Mouse (Mus musculus): ENCODE results near the gene Twist2.

The Twist2 gene

DNA sequence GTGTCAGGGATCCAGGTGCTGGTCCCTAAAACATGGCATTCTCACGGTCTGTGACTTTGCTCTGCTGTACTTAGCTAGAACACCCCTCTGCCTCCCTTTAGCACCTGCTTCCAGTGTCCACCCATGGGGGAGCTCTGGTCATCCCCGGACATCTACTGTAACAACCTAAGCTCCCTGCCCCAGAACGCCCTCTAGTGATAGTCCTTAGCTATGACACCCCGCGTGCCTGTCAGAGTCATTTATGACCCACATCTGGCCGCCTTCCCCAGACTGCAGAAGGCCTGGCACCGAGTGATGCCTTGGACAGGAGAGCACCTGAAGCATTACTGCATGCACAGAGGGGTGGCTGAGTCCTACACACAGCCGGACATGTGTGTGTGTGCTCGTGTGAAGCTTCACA is 18.0 kb downstream of the Twist2 start:
- DNase-seq (ENCODE audit: low spot score) = no peak

DNA sequence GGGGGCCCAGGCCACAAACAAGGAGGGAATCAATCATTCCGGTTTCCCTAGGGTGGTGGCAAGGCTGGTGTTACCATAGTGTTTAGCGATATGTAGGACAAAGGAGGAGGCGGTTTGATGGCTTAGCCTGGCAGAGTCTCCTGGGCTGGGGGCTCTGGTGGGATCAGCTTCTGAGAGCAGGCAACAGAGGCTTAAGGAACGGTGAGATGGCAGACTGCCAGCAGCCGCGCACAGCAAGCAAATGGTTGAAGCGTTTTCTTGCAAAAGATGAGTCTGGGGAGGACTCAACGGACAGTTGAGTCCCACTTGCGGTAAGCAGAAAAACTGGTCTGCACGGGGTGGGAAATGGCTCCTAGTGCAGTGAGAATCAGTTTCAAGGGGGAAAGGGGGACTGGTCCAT is 19.3 kb downstream of the Twist2 start:
- DNase-seq (ENCODE audit: low spot score) = no peak

DNA sequence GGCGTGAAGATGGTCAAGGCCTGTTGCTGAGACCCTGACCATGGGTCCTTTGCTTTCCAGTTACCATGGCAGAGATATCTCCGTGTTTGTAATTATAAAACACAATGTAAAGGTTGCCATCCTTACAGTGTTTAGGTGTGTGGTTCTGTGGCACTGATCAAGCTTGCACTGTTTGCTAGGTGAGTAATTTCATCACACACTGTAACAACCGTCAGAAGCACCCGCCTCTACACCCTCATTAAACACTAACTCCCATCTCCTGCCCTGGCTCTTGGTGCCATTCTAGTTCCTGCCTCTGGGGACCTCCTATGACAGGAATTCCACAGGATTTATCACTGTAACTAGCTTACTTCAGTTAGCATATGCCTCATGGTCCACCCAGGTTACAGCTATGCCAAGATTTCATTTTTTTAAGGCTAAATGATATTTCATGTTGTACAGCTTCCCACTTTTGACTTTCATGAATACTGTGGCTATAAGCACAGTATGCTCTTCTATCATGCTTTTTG is 21.1 kb downstream of the Twist2 start:
- DNase-seq (ENCODE audit: low spot score) = no peak

DNA sequence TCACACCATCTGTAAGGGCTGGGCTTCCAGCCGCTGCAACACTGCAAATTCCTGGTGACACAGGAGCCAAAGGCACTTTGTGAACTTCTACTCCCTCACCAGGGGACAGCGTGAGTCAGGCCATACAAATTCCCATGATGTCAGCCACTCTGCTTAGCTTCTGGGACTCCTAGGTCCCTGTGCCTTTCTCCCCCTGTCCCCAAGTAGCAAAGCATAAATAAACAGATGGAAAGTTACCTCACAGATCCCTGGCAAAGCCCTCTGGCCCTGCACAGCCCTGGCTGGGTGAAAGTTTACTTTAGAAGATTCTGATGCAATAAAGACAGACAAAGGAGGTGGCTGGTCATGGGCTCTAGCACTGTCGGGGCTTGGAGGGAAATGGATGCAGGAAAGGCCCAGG is 22.3 kb downstream of the Twist2 start:
- DNase-seq (ENCODE audit: low spot score) = no peak

DNA sequence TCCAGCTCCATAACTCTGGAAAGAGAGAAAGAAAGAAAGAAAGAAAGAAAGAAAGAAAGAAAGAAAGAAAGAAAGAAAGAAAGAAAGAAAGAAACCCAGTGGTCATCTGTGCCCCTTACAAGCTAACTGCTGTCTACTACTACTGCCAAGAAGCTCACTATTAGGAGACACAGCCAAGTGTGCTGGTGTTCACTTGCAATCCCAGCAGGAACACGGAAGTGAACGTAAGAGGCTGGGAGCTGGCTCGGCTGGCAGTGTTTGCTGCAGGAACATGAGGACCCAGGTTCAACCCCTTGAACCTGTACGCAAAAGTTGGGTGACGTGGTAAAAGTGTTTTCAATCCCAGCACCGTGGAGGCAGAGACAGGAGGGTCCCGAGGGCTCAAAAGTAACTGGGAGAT is 22.7 kb downstream of the Twist2 start:
- no peak for DNase-seq (ENCODE audit: low spot score)

DNA sequence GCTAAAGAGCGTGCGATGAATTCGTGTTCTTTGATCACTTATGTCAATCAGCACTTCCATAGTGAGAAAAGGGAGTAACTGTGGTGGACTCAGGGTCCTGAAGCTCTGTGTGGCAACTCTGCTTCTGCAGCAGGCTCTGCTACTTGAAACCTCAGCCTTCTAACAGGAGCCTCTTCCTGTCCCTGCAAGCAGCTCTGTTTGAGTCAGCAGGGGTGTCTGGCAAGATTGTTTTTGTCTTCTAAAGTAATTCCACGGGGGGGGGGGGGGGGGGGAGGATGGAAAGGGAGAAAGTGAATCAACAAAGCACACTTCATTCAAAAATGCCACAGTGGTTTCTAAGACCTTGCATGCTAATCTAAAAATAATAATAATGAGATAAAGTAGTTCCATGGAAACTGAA is 24.0 kb downstream of the Twist2 start:
- no peak for DNase-seq (ENCODE audit: low spot score)

DNA sequence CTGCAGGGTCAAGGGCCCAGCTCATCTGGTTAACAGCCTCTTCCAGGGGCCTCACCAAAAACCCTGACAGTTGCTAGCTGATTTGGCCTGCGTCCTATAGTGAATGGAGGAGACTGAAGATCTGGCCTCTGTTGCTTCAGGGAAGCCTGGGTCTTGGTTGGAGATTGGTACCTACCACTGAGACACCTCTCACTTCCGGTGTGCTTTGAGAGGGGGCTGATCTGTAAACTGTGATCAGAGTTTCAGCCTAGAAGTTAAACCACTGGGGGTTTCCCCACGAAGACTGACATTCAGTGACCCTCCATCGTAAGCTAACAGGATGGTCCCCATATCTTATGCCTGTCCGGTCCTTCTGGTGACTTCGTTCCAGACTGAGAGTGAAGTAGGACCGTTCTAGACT is 30.7 kb downstream of the Twist2 start:
- no peak for DNase-seq (ENCODE audit: low spot score)

DNA sequence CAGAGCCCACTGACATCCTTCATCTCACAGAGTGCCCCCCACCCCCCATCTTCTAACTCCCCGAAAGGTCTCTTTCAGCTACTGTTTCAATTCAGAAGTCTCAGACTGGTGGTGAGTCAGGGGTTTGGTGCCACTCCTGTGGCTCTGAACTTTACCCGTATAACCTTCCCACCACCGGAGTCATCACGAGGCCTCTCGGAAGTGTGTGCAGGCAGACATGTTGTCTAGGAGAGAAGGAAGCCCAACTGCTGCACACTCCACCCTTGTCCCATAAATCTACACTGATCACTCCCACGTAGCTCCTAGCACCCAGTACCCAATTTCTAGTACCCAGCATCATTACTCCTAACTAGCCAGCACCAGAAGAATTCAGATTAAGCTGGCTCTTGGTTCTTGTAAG is 38.3 kb downstream of the Twist2 start:
- DNase-seq (ENCODE audit: low spot score) = no peak

DNA sequence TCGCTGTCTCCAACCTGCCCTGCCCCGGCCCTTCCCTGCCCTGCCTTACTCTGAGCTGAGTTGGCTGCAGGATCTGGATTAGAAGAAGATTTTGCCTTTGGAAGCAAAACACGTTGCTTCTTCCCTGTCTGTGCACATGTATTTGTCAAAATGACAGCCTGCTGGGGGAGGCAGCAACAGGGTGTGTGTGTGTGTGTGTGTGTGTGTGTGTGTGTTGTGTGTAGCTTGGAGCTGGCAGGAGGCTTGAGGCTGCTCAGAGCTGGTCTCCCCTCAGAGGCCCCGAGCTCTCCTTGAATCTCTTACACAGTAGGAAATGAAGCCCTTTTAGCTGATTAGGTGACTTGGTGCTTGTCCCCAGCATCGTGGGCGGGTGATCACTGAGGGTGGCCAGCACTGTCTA is 38.7 kb downstream of the Twist2 start:
- DNase-seq (ENCODE audit: low spot score) = no peak

DNA sequence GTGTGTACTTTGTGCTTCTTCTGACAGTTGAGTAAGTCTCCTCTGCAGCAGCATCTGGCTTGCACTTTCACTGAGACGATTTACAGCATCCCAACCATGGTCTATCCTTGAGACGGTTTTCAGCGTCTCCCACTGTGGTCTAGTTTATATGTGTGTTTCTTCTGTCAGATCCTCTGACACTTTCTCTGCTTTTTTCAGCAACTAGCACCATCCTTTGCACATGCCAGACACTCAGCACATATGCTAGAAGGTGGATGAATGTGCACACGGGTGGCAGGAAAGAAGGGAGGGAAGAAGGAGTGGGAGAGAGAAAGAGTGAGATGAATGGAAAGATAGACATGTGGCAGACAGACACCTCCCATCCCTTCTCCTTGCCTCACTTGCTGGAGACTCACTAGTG is 43.0 kb downstream of the Twist2 start:
- DNase-seq (ENCODE audit: low spot score) = no peak

DNA sequence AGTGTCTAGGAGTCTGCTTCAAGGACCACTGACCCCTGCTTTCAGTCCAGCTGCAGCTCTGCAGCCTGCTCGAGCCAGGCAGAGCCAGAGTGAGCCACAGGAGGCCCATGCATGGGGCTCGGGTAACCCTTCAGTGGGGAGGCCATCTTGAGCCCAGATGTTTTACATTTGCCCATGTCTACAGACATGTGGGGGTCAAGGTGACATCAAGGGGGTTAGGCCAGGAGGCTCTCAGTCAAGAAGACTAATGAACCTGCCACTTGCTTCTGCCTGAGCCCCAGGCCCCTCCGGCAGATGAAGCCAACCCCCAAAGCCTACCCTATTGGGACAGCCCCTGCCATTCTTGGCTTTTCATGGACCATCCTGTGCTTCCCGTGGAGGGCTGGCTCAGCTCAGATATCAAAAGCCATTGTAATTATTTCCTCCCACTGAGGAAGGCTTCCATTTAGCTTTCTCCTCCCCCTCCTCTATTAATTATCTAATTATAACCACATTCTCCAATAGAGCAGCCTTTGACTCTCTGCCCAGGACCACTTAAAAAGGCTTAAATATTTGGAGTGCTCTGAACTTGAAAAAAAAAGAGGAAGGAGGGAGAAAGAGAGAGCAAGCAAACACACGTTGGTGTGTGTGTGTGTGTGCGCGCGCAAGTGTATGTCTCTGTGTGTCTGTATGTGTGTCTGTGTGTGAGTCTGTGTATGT is 43.6 kb downstream of the Twist2 start:
- DNase-seq (ENCODE audit: low spot score) = no peak

DNA sequence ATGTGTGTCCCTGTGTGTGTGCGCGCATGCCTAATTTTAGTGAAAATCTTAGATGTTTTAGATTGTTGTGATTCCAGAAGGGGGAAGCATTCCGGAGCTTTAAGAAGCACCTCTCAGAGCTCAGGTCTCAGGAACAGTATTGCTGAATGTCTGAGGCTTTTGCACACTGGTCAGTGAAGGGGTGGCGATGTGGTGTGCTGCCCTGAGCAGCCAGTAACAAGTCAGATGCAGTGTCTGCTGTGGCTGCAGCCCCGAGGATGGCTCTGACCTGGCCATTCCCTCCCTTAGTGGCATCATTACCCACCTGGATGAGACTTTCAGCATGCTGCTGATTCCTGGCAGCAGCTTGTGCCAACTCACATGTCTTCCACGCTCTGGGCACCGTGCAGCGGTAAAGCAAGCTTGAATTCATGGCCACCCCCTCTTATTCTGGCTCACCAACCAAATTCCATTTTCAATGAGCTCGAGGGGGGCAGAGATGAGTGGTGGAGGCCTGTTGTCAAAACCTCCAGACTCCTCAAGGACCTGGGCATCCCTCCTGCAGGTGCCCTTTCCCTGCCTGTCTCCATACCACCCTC is 44.2 kb downstream of the Twist2 start:
- DNase-seq (ENCODE audit: low spot score) = no peak

DNA sequence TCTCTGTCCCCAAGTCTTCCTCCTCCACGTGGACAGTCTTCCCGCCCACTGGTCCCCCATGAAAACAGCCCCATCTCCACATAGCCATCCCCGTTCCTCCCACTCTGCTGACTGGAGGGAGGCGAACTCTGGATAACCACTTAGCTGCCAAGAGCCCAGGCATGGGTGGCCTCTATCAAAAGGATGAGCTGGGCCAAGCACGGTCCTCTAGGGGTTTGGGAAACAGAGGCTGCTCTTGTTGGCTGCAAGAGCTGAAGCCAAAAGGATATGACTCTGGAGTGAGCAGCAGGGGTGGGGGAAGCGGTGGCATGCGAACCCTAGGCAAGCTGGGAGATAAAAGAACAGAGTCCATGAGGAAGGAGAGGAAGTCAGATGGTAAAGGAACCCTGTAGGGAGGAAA is 50.0 kb downstream of the Twist2 start:
- no peak for DNase-seq (ENCODE audit: low spot score)

DNA sequence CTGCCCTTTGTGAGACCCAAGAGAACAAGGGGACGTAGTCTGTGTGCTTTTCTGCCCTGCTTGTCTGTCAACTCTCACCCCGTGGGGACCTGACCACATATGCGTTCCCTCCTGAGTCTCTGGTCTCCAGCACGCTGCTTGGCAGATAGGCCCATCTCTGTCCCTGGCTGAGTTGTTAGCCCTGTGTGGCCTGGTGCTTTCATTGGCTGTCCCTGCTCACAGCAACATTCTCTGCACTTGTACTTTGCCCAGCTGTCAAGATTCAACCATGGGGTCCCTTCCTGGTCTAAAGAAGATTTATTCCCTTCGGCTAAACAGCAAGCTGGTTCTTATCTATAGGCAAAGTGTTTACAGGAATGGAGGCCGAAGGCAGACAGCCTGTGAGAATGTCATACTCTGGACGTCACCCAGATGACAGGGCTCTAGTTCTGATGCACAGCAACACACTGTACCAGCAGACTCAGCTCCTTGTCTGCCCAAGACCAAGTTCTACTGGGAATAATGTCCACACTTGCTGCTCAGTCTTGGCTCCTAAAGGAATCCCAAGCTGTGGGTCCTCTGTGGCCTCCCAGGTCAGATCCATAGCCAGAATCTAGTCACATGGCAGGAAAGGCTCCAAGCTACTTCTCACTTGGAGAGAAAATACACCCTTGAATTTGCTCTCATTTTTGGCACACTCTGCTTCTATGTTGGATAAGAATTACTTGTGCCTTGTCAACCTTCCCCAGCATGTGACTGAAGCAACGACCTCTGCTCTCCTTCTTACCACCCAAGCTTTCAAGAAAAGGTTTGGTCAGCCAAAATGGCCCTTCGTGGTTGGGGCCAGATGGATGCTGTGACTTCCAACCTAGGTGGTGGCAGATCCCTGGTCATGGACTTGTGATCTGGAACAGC is 55.8 kb downstream of the Twist2 start:
- no peak for DNase-seq (ENCODE audit: low spot score)

DNA sequence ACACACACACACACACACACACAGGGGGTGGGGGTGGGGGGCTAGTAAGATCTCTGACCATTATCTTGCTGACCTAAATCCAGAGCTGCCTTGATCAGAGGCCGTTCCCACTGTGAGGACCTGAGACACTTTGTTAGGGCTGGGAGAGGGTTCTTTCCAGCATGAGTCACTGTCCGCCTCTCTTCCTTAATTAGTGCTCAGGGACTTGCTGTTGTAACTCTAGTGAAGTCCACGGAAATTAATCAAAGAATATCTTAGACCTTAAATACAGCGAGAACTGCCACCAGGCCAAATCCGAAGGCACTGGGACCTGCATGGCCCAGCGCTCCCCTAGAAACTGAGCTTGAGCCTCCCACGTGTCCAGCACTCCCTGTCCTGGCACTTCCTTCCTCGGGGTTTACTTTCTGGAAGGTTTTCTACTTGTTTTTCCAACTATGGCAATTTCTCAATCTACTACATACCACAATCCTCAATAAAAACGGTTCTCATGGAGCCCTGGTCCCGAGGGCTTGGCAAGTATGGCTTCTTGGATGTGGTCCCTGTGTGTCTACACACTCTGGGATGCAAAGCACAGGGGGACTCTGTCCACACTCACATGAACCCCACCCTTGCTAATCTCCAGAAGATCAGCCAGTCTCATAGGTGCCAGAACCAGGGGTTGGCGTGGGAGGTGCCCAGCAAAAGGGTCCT is 57.0 kb downstream of the Twist2 start:
- no peak for DNase-seq (ENCODE audit: low spot score)

DNA sequence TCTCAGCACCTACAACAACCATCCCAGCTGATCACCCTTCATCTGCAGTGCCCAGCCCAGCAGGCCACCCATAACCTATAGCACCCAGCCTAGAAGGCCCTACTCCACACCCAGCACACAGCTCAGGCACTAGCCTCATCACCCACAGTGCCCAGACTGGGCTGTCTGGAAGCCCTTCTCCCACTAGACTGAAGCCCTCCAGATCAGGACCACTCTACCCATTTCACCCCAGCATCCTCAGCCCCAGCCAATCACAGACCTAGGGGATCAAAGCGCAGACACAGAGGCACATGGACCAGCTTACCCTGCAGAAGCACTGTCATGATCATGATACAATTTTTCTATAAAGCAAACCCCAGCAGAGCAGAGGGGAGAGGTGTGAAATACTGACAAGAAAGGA is 57.6 kb downstream of the Twist2 start:
- DNase-seq (ENCODE audit: low spot score) = no peak

DNA sequence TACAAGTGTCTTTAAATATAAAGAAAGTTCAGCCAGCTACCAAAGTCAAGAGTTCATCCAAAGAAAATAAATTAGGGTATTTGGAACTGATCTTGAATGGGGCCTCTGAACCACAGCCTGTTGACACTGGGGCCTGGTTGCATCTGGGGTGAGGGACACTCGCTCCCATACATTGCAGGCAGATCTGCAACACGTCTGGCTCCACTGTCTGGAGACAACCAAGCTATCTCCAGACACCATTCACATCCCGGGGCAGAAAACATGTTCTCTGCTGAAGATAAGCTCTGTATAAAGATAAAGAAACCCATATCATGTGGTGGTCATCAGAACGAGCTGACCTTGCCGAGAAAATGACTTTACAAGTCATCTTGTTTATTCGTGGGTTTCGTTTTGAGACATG is 60.2 kb downstream of the Twist2 start:
- no peak for DNase-seq (ENCODE audit: low spot score)

DNA sequence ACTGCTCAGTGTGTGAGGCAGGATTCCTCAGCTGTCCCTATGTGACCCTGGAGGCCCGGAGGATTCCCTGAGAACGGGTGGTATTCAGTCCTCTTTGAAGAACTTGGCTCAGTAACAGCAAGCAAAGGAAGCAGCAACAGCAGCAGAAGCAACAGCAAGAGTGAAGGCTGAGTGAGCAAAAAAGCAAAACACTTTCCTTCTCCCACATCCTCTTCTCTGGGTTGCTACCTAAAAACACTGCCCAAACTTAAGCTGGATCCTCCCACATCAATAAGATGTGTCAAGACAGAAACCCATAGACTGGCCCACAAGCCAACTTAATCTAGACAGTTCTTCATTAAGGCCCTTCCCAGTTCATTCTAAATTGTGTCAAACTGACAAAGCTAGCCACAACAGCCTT is 64.7 kb downstream of the Twist2 start:
- DNase-seq (ENCODE audit: low spot score) = no peak

DNA sequence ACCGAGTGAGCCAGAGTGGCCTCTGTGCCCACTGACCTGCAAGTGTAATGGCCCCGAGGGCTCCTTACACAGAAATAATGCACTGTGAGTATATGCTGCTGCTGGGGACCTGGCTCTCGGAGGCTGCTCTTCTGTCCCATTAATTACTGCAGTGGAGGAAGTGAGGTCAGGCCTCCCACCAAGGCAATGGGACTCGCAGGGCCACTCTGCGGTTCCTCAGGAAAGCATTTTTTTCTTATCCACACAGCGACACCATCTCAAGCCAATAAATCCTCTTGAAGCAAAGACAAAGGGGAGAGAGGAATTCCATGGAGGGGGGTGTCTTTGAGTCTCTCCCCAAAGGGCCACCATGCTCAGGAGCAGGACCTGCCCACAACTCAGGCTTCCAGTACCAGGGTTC is 69.8 kb downstream of the Twist2 start:
- DNase-seq (ENCODE audit: low spot score) = no peak

DNA sequence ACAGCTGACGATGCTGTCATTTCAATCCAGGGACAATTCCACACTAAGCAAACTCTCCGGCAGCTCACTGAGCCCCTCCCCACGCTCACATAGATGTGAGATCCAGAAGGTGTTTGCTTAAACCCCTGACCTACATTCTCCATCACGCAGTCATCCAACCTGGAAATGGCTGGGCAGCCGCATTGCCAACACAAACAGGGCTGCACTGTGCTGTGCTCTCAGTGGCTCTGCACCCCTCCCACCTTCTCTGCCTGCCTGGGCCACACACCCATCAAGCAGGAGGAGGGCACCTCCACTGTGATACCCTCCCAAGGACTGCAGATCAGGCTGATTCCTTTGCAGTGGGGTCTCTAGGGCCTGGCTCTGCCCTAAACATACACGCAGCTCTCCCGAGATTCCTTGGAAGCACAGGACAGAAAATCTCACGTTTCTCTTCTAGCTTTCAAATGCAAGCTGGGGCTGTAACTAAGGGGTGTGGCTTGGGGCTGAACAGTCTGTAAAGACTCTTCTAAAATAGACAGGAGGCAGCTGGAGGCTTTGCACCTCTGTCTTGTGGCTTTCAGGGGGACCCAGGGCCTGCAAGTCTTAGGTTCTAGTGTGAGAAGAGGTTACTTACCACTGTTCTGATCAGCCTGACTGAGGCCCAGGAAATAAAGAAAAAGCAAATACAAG is 71.3 kb downstream of the Twist2 start:
- DNase-seq (ENCODE audit: low spot score) = no peak

DNA sequence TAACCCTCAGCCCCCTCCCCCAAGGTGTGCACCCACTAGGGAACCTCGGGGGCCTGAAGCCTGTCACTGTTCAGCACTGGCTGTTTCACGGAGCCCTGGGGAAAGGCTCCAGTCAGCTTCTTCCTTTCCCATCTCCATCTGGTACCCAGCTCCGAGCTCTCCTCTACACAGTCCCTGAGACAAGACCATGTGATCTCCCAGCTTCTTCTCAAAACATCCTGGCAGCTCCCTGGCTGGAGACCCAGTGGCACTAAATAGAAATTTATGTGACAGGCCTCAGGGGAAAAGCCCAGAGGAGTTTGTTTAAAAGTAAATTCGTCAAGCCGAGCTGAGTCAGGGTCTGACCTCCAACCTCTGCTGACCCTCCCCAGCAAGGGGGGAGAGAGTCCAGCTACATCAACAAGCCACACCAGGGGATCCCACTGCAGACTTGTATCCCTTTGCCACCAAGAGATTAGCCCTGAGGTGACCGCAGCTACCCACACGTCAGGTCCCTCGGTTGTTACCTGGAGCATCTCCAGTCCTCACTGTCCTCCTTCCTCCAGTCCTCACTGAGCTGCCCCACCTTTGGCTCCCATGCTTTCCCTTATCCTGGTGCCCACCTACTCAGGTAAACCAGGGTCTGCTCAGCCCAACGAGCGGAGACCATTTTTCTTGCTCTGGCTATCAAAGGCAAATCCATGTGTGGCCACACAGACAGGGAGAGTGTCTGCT is 72.5 kb downstream of the Twist2 start:
- no peak for DNase-seq (ENCODE audit: low spot score)

All from c-Kit-positive CD71-positive TER-119-positive erythroid progenitor cells, embryonic 14.5 days (primary cell).